Mouse (Mus musculus): ENCODE measurements around the gene Elane.

DNA sequence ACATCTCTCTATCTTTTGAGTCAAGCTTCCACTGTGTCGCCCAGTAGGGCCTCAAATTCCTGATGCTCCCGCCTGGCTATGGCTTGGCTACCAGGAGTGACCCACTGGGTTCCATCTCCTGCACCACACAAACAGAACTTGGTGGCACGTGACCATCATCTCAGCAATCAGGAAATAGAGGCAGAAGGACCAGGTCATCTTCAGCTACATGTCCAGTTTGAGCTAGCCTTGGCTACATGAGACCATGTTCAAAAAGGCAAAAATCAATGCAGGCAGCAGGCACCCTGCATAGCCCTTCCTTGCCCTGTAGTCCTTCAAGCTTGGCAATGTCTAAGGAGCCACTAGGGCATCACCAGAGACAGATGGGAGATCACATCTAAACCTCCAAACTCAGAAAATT lies 46.0 kb upstream of the Elane start:
- TF ChIP-seq CTCF (IDR thresholded peaks at IDR 0.05; ENCODE audit: borderline replicate concordance, insufficient read depth, low read depth, low read length) (no peak), POLR2A (IDR thresholded peaks at IDR 0.05; ENCODE audit: borderline replicate concordance, insufficient read depth, low read length) (no peak)
